Mouse (Mus musculus): Measurements from ENCODE around the gene Matn1.

DNA sequence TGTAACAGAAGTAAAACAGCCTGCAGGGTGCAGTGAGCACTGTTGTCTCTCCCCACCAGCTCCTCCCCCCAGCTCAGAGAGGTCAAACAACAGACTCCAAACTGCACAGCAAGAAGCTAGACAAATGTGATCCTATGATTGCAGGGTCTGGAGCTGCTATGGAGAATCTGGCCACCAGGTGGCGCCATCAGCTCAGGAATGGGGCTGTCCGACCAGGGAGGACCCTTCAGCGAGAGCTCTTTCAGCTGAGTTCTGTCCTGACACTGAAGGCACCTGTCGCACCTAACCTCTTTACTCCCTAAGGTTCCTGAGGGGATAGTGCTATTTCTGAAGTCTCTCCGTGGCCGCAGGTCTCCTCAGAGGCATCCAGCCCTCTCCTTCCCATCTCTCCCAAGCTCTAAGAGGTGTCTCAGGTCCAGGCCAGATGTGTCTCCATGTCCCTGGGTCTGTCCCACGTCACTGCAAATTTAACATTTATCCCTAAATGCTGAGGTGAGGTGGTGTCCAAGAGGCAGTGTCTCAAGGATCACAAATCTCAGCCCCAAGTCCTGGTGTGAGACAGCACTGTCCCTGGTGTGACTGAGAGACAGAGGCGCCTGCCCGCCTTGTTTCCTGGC lies 16.0 kb downstream of the Matn1 start:
- TF ChIP-seq EP300 (optimal IDR thresholded peaks at IDR 0.05) (no peak), CTCF (IDR thresholded peaks at IDR 0.05; ENCODE audit: low read depth) (peak; percentile 97)

Data from stomach, postnatal 0 days (tissue).